Mouse (Mus musculus) embryo, embryonic 9.5 days (tissue): ENCODE results near the gene Ralgps2.

Source experiments
- DNase-seq: peaks from one replicate; pipeline ENCODE4 v3.0.0-alpha.2; 2017; ENCODE audit errors: extremely low spot score

Ralgps2 gene

GRCm38 (mm10) chr1:156939251-156940141 lies at the start of gene Ralgps2:
Gene Ralgps2 (minus strand): TSS chr1:156939626.
- peak; percentile 76 for DNase-seq

- no peak for DNase-seq
These were observed 48.1 kb upstream of the Ralgps2 start for GRCm38 (mm10) chr1:156987576-156987975.

- no peak for DNase-seq
These were observed 47.4 kb upstream of the Ralgps2 start for GRCm38 (mm10) chr1:156986641-156987345.

- no peak for DNase-seq
These were observed 46.5 kb upstream of the Ralgps2 start for GRCm38 (mm10) chr1:156985657-156986640.

- DNase-seq = no peak
These were observed 43.8 kb upstream of the Ralgps2 start for GRCm38 (mm10) chr1:156983009-156983870.

GRCm38 (mm10) chr1:156981975-156982374 lies 42.5 kb upstream of the Ralgps2 start:
- DNase-seq = no peak

- DNase-seq = no peak
These were observed 40.3 kb upstream of the Ralgps2 start for GRCm38 (mm10) chr1:156979722-156980121.

GRCm38 (mm10) chr1:156978656-156979055 lies 39.2 kb upstream of the Ralgps2 start:
- DNase-seq = no peak

GRCm38 (mm10) chr1:156973857-156974256 lies 34.4 kb upstream of the Ralgps2 start:
- DNase-seq = no peak

- no peak for DNase-seq
These were observed 33.0 kb upstream of the Ralgps2 start for GRCm38 (mm10) chr1:156972391-156972790.

GRCm38 (mm10) chr1:156971206-156971811 lies 31.9 kb upstream of the Ralgps2 start:
- DNase-seq = no peak

GRCm38 (mm10) chr1:156970641-156971040 lies 31.2 kb upstream of the Ralgps2 start:
- no peak for DNase-seq

- DNase-seq = no peak
These were observed 28.7 kb upstream of the Ralgps2 start for GRCm38 (mm10) chr1:156968107-156968506.

- no peak for DNase-seq
These were observed 25.1 kb upstream of the Ralgps2 start for GRCm38 (mm10) chr1:156964586-156964932.

GRCm38 (mm10) chr1:156963871-156964585 lies 24.6 kb upstream of the Ralgps2 start:
- no peak for DNase-seq

- DNase-seq = no peak
These were observed 22.2 kb upstream of the Ralgps2 start for GRCm38 (mm10) chr1:156961481-156962265.

- no peak for DNase-seq
These were observed 19.6 kb upstream of the Ralgps2 start for GRCm38 (mm10) chr1:156959004-156959403.

GRCm38 (mm10) chr1:156957360-156957759 lies 17.9 kb upstream of the Ralgps2 start:
- DNase-seq = no peak
